Comparison of ENCODE assay signal across 7 mouse cellular contexts in the genomic region with DNA sequence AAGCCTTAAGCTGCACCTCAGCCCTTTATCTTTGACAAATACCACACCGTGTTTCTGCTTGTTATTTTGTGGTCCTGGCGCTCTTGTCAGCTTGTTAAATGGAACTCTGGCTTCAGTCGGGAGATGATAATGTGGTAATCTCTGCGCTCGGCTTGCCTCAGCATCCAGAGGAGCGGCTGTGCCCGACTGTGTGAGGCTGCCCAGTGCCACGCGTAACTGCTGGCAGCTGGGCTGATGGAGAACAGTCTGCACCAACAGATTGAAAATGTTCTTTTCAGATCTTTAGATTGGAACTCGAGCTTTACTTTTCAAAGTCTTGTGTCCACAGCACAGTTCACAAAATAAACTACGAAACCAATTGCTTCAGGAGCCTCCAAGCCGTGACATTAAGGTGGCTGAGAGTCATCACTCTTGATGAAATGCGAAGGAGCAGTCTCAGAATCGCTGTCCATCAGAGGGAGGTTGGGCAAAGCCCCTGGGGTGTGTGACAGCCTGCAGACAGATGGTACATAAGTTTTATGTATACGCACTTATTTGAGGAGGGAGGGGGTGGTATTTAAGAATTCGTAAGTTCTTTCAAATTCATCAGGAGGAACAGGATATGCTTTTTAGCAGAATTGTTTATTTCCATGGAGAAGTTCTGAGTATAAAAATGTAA.
DNase-seq lines count a peak whose midpoint lies in the region; ATAC-seq lines count a peak whose summit lies in the region.

No protein-coding gene starts in this region.

- H3K9me3 ChIP-seq in forebrain, embryonic 10.5 days = no peaks in the 10 kb centered on the region
- H3K9me3 ChIP-seq in neural tube, embryonic 13.5 days = no peaks in the 10 kb centered on the region

- H3K27ac ChIP-seq in forebrain, embryonic 10.5 days = peak overlapping the region; percentile 15; the same call in 1 of the 2 replicates
- H3K27ac ChIP-seq in neural tube, embryonic 13.5 days (replicated peaks) = no peak overlapping the region

- H3K36me3 ChIP-seq in forebrain, embryonic 10.5 days (replicated peaks) = no peaks in the 10 kb centered on the region
- no peaks in the 10 kb centered on the region for H3K36me3 ChIP-seq in neural tube, embryonic 13.5 days

- 51% methylated on average over 16 of the region's 16 CpGs for WGBS in forebrain, embryonic 10.5 days
- 36% methylated on average over 16 of the region's 16 CpGs for WGBS in neural tube, embryonic 13.5 days

- no peak overlapping the region for H3K4me3 ChIP-seq in forebrain, embryonic 10.5 days
- no peak overlapping the region for H3K4me3 ChIP-seq in neural tube, embryonic 13.5 days

- peak; percentile 3 for DNase-seq in ovary, adult 18-20 months (ENCODE audit: low spot score)
- no peak for DNase-seq in ovary, postnatal 14 days (ENCODE audit: low spot score)
- no peak for DNase-seq in forebrain, embryonic 10.5 days (ENCODE audit: extremely low spot score, low spot score)
- DNase-seq in layer of hippocampus, postnatal 36 days = peak; percentile 18 to 37
- DNase-seq in kidney, postnatal 10 days = no peak

- no peaks in the 10 kb centered on the region for H3K27me3 ChIP-seq in forebrain, embryonic 10.5 days (ENCODE audit: poor library complexity, severe bottlenecking)
- H3K27me3 ChIP-seq in neural tube, embryonic 13.5 days = no peaks in the 10 kb centered on the region

- peaks cover 38% of the 10 kb centered on the region for H3K4me1 ChIP-seq in forebrain, embryonic 10.5 days
- peaks cover 10% of the 10 kb centered on the region for H3K4me1 ChIP-seq in neural tube, embryonic 13.5 days (replicated peaks)

- no peak overlapping the region for H3K9ac ChIP-seq in neural tube, embryonic 13.5 days

- peak overlapping the region; percentile 18; the same call in 1 of the 2 replicates for H3K4me2 ChIP-seq in neural tube, embryonic 13.5 days

- peak; percentile 75 for ATAC-seq in neural tube, embryonic 13.5 days (ENCODE audit: low read depth)
- no peak for ATAC-seq in granulocyte monocyte progenitor cell, adult 5-6 weeks (replicated peaks; ENCODE audit: poor library complexity, severe bottlenecking)

Comparison
In these comparisons a context has a peak if more than half of its experiments do, and no peak if none do; other contexts are left out.
1. DNase-seq: peak in ovary, adult 18-20 months (single experiment) and layer of hippocampus, postnatal 36 days (2 of 2); none in ovary, postnatal 14 days (single experiment), forebrain, embryonic 10.5 days (single experiment) and kidney, postnatal 10 days (single experiment).